Mouse (Mus musculus): ENCODE measurements around the gene Aars2.

Aars2 gene

GRCm38 (mm10) chr17:45543115-45543514, 36.5 kb downstream of the Aars2 start:
- no peak for DNase-seq (ENCODE audit: low spot score in 2 of 2)

- no peak for DNase-seq (ENCODE audit: low spot score in 2 of 2)
Measured at GRCm38 (mm10) chr17:45544001-45544872, 37.6 kb downstream of the Aars2 start.

- no peak for DNase-seq (ENCODE audit: low spot score in 2 of 2)
Measured at GRCm38 (mm10) chr17:45544873-45545277, 38.2 kb downstream of the Aars2 start.

- DNase-seq (ENCODE audit: low spot score in 2 of 2), result no peak
Measured at GRCm38 (mm10) chr17:45545278-45545961, 38.8 kb downstream of the Aars2 start.

GRCm38 (mm10) chr17:45546941-45547340, 40.3 kb downstream of the Aars2 start:
- no peak for DNase-seq (ENCODE audit: low spot score in 2 of 2)

GRCm38 (mm10) chr17:45547461-45548190, 41.0 kb downstream of the Aars2 start:
- DNase-seq (ENCODE audit: low spot score in 2 of 2), result no peak

GRCm38 (mm10) chr17:45548541-45549512, 42.2 kb downstream of the Aars2 start:
- peak in 1 of 2 experiments; percentile 82 for DNase-seq (ENCODE audit: low spot score in 2 of 2)

- DNase-seq (ENCODE audit: low spot score in 2 of 2), result peak in 1 of 2 experiments; percentile 69
Measured at GRCm38 (mm10) chr17:45549617-45550181, 43.1 kb downstream of the Aars2 start, which contains the start of gene Tmem151b. Tmem151b (minus strand) TSS chr17:45549677.

GRCm38 (mm10) chr17:45550253-45550652, 43.6 kb downstream of the Aars2 start:
- DNase-seq (ENCODE audit: low spot score in 2 of 2), result no peak

- DNase-seq (ENCODE audit: low spot score in 2 of 2), result no peak
Measured at GRCm38 (mm10) chr17:45551249-45551796, 44.7 kb downstream of the Aars2 start.

GRCm38 (mm10) chr17:45551816-45552451, 45.3 kb downstream of the Aars2 start:
- DNase-seq (ENCODE audit: low spot score in 2 of 2), result peak; percentile 88 to 91

GRCm38 (mm10) chr17:45553065-45553464, 46.4 kb downstream of the Aars2 start:
- no peak for DNase-seq (ENCODE audit: low spot score in 2 of 2)

GRCm38 (mm10) chr17:45554420-45554819, 47.8 kb downstream of the Aars2 start:
- no peak for DNase-seq (ENCODE audit: low spot score in 2 of 2)

- peak; percentile 88 to 93 for DNase-seq (ENCODE audit: low spot score in 2 of 2)
Measured at GRCm38 (mm10) chr17:45555452-45556106, 48.9 kb downstream of the Aars2 start, which contains the start of gene Nfkbie. Nfkbie (plus strand) TSS chr17:45555703.

GRCm38 (mm10) chr17:45556107-45556489, 49.5 kb downstream of the Aars2 start:
- no peak for DNase-seq (ENCODE audit: low spot score in 2 of 2)

- DNase-seq (ENCODE audit: low spot score in 2 of 2), result no peak
Measured at GRCm38 (mm10) chr17:45556514-45557245, 50.0 kb downstream of the Aars2 start.

GRCm38 (mm10) chr17:45557246-45557824, 50.7 kb downstream of the Aars2 start:
- DNase-seq (ENCODE audit: low spot score in 2 of 2), result no peak

All from right cerebral cortex, adult 2 months (tissue).